Mouse (Mus musculus) embryonic fibroblast, embryonic 13.5 days (primary cell): ENCODE measurements around the gene Zfp668.

Experiments used
- CTCF ChIP-seq: IDR thresholded peaks from 2 replicates; pipeline ENCODE4 v1.5.1; 2011; ENCODE audit warnings: mild to moderate bottlenecking, control low read depth, low read length, moderate library complexity, borderline replicate concordance; ENCODE audit not compliant: insufficient read depth
- POLR2A ChIP-seq: IDR thresholded peaks from 2 replicates; pipeline ENCODE4 v1.6.1; 2011; ENCODE audit warnings: low read depth, mild to moderate bottlenecking, control low read depth, low read length, moderate library complexity

DNA sequence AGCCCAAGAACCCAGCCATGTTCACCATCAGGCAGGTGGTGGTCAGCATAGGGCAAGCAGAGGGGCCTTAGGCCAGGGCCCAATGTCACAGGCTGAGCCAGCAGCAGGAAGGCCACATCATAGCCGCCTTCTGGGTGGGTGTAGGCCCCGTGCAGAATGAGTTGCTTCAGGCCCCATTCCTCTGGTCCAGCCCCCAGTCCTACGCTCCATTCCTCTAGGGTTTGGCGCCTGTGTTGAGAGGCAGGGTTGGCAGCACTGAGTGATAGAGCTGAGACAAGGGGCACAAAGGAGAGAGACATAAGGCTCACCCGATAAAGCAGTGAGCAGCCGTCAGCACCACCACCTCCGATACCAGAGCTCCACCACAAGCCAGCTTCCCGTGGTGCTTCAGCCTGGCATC lies 10.6 kb upstream of the Zfp668 start:
- TF ChIP-seq POLR2A (no peak), CTCF (no peak)
